Mouse (Mus musculus) forelimb bud, embryonic 11.5 days (tissue): ENCODE results near the gene Ptk6.

ENCODE experiments used
- DNase-seq: peaks from one replicate; pipeline ENCODE4 v3.0.0-alpha.2; 2012; ENCODE audit warnings: low read depth, low spot score

Gene Ptk6

GRCm38 (mm10) chr2:181166469-181166868 is 36.1 kb downstream of the Ptk6 start:
- no peak for DNase-seq

GRCm38 (mm10) chr2:181160821-181161220 is 41.8 kb downstream of the Ptk6 start:
- no peak for DNase-seq

- no peak for DNase-seq
These were observed 42.8 kb downstream of the Ptk6 start for GRCm38 (mm10) chr2:181159771-181160170.

GRCm38 (mm10) chr2:181159091-181159514 is 43.5 kb downstream of the Ptk6 start:
- no peak for DNase-seq

GRCm38 (mm10) chr2:181158471-181158870 is 44.1 kb downstream of the Ptk6 start:
- DNase-seq: no peak

GRCm38 (mm10) chr2:181157716-181158302 is 44.8 kb downstream of the Ptk6 start:
- no peak for DNase-seq

GRCm38 (mm10) chr2:181157180-181157579 is 45.4 kb downstream of the Ptk6 start:
- DNase-seq: no peak

- no peak for DNase-seq
These were observed 46.1 kb downstream of the Ptk6 start, which contains the start of gene Eef1a2 for GRCm38 (mm10) chr2:181156248-181157121. Eef1a2 (minus strand) TSS chr2:181157014.

GRCm38 (mm10) chr2:181155801-181156200 is 46.8 kb downstream of the Ptk6 start:
- no peak for DNase-seq

GRCm38 (mm10) chr2:181154831-181155415 is 47.7 kb downstream of the Ptk6 start:
- no peak for DNase-seq

- no peak for DNase-seq
These were observed 48.2 kb downstream of the Ptk6 start for GRCm38 (mm10) chr2:181154361-181154760.

- no peak for DNase-seq
These were observed 48.8 kb downstream of the Ptk6 start for GRCm38 (mm10) chr2:181153837-181154236.

- no peak for DNase-seq
These were observed 49.5 kb downstream of the Ptk6 start for GRCm38 (mm10) chr2:181153131-181153530.

- DNase-seq: no peak
These were observed 49.9 kb downstream of the Ptk6 start for GRCm38 (mm10) chr2:181152701-181153100.

- no peak for DNase-seq
These were observed 52.3 kb downstream of the Ptk6 start for GRCm38 (mm10) chr2:181150281-181150680.

GRCm38 (mm10) chr2:181148318-181148955 is 54.2 kb downstream of the Ptk6 start:
- DNase-seq: no peak

GRCm38 (mm10) chr2:181147546-181148317 is 54.9 kb downstream of the Ptk6 start:
- peak; percentile 11 for DNase-seq

- DNase-seq: no peak
These were observed 55.5 kb downstream of the Ptk6 start for GRCm38 (mm10) chr2:181146976-181147545.

- no peak for DNase-seq
These were observed 57.9 kb downstream of the Ptk6 start for GRCm38 (mm10) chr2:181144675-181145074.
